Mouse (Mus musculus): ENCODE data around the gene Als2cr12.
"Not testable (repeated sequence)": the region's sequence is repeated elsewhere in the genome, so short reads cannot be mapped to it uniquely, and the experiment has no call there.

Gene Als2cr12

DNA sequence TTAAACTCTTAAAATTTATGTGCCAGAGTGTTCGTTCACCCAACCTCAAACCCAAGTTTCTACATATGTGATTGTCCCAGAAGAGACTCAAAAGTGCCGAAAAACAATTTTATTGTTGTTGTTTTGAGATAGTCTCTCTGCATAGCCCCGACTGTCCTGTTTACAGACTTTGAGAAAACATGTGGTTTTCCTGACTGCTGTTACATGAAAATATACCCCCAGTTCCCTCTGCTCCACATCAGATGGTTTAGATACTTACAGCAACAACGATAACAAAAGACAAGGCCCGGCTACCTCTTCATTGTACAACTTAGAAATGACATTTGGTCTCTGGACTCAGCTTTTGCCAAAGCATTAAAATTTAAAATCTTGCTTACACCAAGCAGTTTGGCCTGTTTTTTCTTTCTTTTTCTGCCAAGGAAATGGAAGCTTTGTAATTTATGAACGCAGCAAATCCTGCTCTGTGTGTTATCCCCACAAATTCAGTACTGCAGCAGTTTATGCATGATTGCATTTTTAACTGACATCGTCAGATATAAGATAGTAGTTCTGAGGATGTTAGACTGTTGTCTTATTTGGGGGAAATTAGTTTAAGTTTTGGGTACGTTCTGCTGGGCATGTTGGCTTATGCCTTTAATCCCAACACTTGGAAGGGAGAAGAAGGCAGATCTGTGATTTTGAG lies 21.9 kb upstream of the Als2cr12 start:
- DNase-seq, result no peak

GRCm38 (mm10) chr1:58716883-58717220 lies 21.1 kb upstream of the Als2cr12 start:
- DNase-seq, result no peak

- DNase-seq, result no peak
Measured at GRCm38 (mm10) chr1:58716162-58716882, 20.5 kb upstream of the Als2cr12 start.

- no peak for DNase-seq
Measured at GRCm38 (mm10) chr1:58715536-58715935, 19.7 kb upstream of the Als2cr12 start.

DNA sequence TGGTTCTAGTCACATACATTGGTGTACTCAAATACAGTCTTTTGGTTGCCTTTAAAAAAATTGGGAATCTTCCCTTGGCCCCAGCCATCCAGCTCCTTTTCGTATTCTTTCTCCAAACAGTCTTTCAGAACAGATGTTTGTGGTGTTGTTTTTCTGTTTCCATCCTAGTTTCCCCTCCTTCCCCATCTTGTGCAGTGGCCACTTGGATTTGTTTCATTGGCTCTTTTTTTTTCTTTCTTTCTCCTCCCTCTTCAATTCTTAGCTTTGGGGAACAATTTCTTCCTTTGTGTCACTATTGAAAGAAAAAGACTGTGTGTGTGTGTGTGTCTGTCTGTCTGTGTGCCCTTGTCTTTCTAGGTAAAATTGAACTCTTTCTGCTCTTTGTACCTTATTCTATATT lies 18.6 kb upstream of the Als2cr12 start:
- no peak for DNase-seq

DNA sequence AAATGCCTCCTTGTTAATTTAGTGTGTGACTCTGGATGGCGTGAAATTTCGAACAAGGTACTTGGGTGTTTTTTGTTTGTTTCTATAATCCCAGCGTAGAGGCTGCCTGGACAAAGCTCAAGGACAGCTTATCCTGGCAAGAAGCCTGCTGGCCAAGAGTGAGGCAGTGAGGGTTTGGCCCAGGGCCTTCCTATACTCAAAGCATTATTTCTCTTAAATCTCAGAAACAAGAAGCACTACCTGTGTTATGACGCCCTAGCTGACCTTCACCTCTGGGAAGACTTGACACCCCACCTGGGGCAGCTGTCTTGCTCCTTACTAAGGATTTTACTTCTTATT lies 18.1 kb upstream of the Als2cr12 start:
- DNase-seq, result peak; percentile 26

DNA sequence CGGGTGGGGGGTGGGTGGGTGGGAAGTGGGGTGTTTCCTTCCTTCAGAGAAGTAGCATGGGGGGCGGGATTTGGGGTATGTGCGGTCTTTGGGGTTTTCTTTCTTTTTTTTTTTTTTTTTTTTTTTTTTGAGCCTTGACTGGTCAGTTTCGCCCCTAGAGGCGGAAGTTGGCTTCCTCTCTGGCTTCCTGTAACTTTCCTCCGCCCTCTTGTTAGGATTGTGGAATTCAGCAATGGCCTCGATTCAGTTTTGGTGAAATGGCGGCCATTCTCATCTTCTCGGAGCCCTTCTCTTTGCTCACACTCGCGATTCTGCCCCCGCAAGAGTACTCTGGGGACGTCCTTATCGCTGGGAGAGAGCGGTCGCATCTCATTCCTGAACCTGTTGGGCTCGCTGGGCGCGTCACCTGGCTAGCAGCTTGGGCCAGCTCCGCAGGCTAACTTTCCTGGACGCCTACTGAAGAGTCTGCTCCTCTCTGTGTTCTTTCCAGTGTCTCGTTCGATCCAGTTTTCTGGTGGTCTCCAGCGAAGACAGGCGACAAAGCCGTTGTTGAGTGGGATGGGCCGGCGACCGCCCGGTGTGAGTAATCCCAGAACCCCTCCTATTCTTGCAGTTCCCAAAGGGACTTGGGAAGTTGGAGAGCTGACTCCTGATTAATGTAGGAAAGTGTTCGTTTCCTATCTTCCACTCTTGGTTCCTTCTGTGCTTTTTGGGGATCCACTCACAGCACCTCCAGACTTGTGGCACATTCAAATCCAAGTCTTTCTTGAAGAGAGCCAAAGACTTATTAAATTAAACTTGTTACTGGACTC lies 17.5 kb upstream of the Als2cr12 start:
- peak; percentile 86 for DNase-seq

- DNase-seq, result peak; percentile 79
Measured at GRCm38 (mm10) chr1:58712076-58713061, 16.6 kb upstream of the Als2cr12 start.

DNA sequence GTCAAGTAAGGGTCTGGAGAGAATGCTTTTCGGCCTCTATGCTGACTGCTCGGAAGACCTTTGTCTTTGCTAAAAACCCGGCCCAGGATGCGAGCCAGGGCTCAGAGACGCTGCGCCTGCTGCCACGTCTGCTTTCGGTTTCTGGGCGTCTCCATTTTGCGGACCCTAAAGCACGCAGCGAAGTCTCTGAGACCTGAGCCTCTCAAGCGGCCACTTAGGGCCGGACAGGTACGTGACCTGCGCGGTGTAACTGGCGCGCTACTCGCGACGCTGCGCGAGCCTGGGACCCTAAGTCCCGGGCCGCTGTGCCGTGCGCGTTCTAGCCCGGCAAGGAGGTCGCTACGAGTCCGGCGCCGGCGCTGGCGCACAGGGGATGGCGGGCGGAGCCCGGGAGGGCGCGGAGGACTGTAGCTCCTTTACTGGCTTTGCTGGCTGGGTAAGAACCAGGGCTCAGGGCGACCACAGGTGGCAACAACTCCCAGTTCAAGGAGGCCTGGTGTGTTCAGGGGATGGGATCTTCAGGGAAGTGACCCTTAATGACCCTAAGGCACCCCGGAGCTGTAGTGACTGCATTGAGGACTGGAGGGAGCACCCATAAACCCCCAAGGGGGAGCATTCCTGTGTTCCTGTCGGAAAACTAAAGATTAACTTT lies 15.7 kb upstream of the Als2cr12 start, which contains the start of gene Cflar:
Gene Cflar (plus strand): TSS at position 144 of the 652 bp plus-strand sequence.
- peak; percentile 77 for DNase-seq

- no peak for DNase-seq
Measured at GRCm38 (mm10) chr1:58710711-58711364, 15.0 kb upstream of the Als2cr12 start.

DNA sequence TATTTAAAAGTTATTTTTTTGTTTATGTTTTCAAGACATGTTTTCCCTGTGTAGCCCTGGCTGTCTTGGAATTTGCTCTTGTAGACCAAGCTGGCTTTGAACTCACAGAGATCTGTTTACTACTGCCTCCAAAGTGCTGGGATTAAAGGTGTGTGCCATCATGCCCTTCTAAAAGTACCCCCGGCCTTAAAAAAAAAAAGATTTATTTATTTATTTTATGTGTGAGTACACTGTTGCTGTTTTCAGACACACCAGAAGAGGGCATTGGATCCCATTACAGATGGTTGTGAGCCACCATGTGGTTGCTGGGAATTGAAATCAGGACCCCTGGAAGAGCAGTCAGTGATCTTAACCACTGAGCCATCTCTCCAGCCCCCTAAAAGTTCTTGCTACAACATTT lies 14.3 kb upstream of the Als2cr12 start:
- DNase-seq, result not testable (repeated sequence)

GRCm38 (mm10) chr1:58700580-58701162 lies 4.9 kb upstream of the Als2cr12 start:
- DNase-seq, result not testable (repeated sequence)

DNA sequence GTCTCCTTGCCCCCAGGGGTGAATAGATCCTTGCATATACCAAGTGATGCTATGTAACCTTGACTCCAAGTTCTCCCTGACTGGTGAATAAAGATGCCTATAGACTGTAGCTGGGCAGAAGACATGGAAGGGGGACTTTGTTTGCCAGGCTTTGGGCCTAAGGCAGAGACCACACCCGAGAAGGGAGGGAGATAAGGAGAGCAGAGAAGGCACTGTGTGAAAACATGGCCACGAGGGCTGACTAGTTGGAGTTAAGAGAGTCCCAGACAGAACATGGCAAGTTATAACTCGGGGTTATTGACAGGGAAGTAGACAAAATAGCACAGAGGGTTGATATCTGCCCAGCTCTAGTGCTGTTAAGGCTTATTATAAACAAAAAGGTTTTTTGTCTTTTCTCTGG lies 4.2 kb upstream of the Als2cr12 start:
- no peak for DNase-seq

- DNase-seq, result no peak
Measured at GRCm38 (mm10) chr1:58698781-58699180, 3.0 kb upstream of the Als2cr12 start.

DNA sequence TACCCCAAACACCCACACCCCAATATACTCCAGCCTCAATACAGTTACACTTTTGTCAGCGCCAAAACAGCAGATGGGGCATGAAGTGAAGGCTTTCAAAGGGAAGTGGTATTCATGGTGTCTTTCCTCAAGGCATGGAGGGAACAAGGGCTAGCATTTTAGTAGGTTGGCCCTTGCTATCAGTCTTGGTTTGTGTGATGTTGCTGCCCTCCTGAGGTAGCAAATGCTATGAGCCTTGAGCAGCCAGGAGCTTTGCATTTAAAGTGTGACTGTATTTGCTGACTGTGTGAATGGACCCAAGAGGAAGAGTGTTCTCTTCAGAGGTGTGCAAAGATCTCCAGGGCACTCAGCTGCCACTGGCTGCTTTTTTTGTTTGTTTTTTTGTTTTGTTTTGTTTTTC lies 1.8 kb upstream of the Als2cr12 start:
- peak; percentile 37 for DNase-seq

DNA sequence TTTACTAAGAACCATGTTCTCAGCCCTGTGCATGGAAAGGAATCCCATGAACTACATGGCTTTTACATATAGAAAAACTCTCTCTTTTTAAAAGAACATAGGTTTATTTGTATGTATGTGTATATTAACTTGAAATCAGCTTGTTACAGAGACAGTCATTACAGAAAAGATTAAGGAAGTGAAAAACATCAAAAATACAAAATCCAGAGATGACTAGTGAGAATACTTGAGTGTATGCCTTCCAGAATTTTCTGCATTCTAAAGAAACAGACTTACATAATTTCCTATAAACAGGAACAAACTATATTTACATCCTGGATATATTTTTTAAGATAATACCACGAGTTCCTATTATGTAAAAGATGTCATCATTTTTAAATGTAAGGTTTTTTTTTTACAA lies 2.1 kb downstream of the Als2cr12 start:
- no peak for DNase-seq

DNA sequence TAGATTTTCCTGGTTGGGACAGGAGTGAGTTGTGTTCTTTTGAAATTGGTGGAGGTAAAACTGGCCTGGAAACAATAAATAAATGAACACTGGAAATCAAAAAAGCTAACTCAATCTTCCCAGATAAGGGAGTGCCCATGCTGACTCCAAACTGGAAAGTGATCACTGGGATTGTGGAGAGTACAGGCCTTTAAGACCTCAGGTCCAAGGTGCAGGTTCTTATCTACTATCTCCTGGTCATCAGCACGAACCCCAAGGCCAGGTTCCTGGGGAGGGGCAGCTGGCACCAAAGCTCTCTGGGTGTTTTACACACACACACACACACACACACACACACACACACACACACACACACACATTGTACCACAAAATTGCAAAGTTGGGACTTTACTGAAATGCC lies 4.1 kb downstream of the Als2cr12 start:
- not testable (repeated sequence) for DNase-seq

DNA sequence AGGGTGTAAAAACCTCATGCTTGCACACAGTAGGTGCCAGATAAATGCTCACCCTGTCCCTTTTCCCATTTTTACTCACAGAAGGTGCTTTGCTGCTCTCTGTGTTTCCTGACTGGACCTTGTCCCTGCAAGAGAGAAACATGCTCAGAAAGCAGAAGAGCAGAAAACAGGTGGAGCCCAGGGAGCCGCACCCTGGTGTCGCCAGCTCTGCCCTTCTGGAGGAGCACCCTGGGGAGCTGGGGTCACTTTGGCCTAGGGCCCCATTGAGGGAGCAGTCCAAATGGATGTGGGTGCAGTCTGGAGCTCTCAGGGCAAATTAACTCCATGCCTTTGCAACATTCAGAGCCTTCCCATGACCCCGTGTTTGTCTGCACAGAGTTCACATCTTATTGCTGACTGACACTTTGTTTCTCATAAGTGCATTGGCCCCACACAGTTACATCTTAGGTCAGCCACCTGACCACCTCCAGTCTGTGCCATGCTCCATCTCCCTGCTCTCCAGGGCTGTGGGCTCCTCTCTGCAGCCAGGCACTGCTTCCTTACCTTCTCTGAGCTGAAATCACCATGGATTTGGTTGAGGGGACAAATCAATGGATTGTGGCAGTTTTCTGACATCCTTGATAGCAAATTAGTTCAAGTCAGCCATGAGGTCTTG lies 4.8 kb downstream of the Als2cr12 start:
- not testable (repeated sequence) for DNase-seq

GRCm38 (mm10) chr1:58690006-58690744 lies 5.6 kb downstream of the Als2cr12 start:
- DNase-seq, result no peak

GRCm38 (mm10) chr1:58689426-58689825 lies 6.4 kb downstream of the Als2cr12 start:
- DNase-seq, result no peak

Data from retina, postnatal 1 day (tissue).